Comparison of ENCODE assay signal across 8 mouse cellular contexts in the genomic region with DNA sequence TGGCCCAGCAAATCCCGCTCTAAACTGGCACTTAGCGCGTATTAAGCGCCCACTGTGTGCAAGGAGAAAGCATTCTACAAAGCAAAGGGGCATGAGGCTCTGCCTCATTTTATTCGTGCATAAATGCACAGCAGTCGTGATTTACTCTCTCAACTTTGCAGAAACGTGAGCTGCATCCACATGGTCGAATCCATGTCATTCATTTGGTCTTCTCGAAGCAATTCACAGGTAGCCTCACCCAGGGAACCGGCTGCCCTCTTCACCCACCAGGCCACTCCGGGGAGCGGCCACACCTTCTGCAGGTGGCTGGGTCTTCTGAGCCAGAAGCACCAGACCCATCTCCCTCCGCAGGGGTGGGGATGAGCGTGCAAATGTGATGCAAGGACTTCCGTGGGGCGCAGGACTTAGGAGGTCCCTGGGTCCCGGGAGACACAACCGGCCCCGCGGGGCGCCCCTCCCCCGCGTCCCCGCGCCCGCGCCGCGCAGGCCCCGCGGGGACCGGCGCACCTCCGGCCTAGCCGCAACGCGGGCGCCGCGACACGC. TPM values are rescaled to one million over a fixed set of nuclear protein-coding genes. Genes with fewer than 3 reads are reported as not detected.
DNase-seq lines count a peak whose midpoint lies in the region; ATAC-seq and TF ChIP-seq lines count a peak whose summit lies in the region.

No protein-coding gene starts in this region.

- H3K36me3 ChIP-seq in erythroblast, embryonic 14.5 days (ENCODE audit: control insufficient read depth): no peaks in the 10 kb centered on the region
- no peaks in the 10 kb centered on the region for H3K36me3 ChIP-seq in embryonic facial prominence, embryonic 12.5 days
- H3K36me3 ChIP-seq in hindbrain, embryonic 15.5 days: no peaks in the 10 kb centered on the region
- no peaks in the 10 kb centered on the region for H3K36me3 ChIP-seq in limb, embryonic 14.5 days (ENCODE audit: control insufficient read depth, insufficient read depth, low read length)
- H3K36me3 ChIP-seq in midbrain, postnatal 0 days (ENCODE audit: insufficient read depth, low read length): no peaks in the 10 kb centered on the region

- TF ChIP-seq CTCF in midbrain, postnatal 0 days (IDR thresholded peaks at IDR 0.05): no peak

- WGBS in embryonic facial prominence, embryonic 12.5 days: 3% methylated on average over 34 of the region's 41 CpGs
- WGBS in hindbrain, embryonic 15.5 days: 2% methylated on average over 41 of the region's 41 CpGs
- 9% methylated on average over 18 of the region's 41 CpGs for WGBS in limb, embryonic 14.5 days
- WGBS in midbrain, postnatal 0 days: 3% methylated on average over 21 of the region's 41 CpGs

- H3K4me2 ChIP-seq in embryonic facial prominence, embryonic 12.5 days (replicated peaks): peak overlapping the region; percentile 71
- H3K4me2 ChIP-seq in hindbrain, embryonic 15.5 days: peak overlapping the region; percentile 80
- peak overlapping the region; percentile 85 for H3K4me2 ChIP-seq in limb, embryonic 14.5 days (replicated peaks; ENCODE audit: low read depth, low read length, severe bottlenecking)
- peak overlapping the region; percentile 87 for H3K4me2 ChIP-seq in midbrain, postnatal 0 days (ENCODE audit: low read depth, low read length, poor library complexity, severe bottlenecking)

- no peak overlapping the region for H3K27ac ChIP-seq in embryonic facial prominence, embryonic 12.5 days
- H3K27ac ChIP-seq in hindbrain, embryonic 15.5 days (replicated peaks): peak overlapping the region; percentile 83
- no peak overlapping the region for H3K27ac ChIP-seq in limb, embryonic 14.5 days (replicated peaks; ENCODE audit: low read depth, low read length)
- peak overlapping the region; percentile 90 for H3K27ac ChIP-seq in midbrain, postnatal 0 days (ENCODE audit: low read depth, low read length)

- TF ChIP-seq POLR2A in limb, embryonic 14.5 days (IDR thresholded peaks at IDR 0.05; ENCODE audit: borderline replicate concordance, extremely low read depth, insufficient read depth, insufficient read length): no peak

- H3K27me3 ChIP-seq in erythroblast, embryonic 14.5 days (ENCODE audit: control insufficient read depth): peaks cover 47% of the 10 kb centered on the region
- peaks cover 17% of the 10 kb centered on the region for H3K27me3 ChIP-seq in embryonic facial prominence, embryonic 12.5 days
- peaks cover 8% of the 10 kb centered on the region; the same call in 1 of the 2 replicates for H3K27me3 ChIP-seq in hindbrain, embryonic 15.5 days
- H3K27me3 ChIP-seq in limb, embryonic 14.5 days (ENCODE audit: control insufficient read depth, insufficient read depth, low read length): peaks cover 3% of the 10 kb centered on the region; the same call in 1 of the 2 replicates
- no peaks in the 10 kb centered on the region for H3K27me3 ChIP-seq in midbrain, postnatal 0 days (ENCODE audit: insufficient read depth, low read length)

- peak overlapping the region; percentile 42 for H3K4me3 ChIP-seq in erythroblast, embryonic 14.5 days (replicated peaks)
- peak overlapping the region; percentile 70 for H3K4me3 ChIP-seq in embryonic facial prominence, embryonic 12.5 days
- H3K4me3 ChIP-seq in hindbrain, embryonic 15.5 days: peak overlapping the region; percentile 70
- peak overlapping the region; percentile 79 for H3K4me3 ChIP-seq in limb, embryonic 14.5 days (replicated peaks; ENCODE audit: low read length)
- peak overlapping the region; percentile 93 for H3K4me3 ChIP-seq in midbrain, postnatal 0 days (ENCODE audit: low read depth, low read length)

- DNase-seq in WW6 (ENCODE audit: low read depth, low spot score): peak; percentile 13
- DNase-seq in limb, embryonic 14.5 days (ENCODE audit: low spot score): no peak
- peak; percentile 9 for DNase-seq in midbrain, postnatal 0 days (ENCODE audit: low spot score)
- DNase-seq in thymus, postnatal 25 days: peak; percentile 27

- H3K4me1 ChIP-seq in erythroblast, embryonic 14.5 days (ENCODE audit: control insufficient read depth): peaks cover 2% of the 10 kb centered on the region; the same call in 1 of the 2 replicates
- H3K4me1 ChIP-seq in embryonic facial prominence, embryonic 12.5 days: no peaks in the 10 kb centered on the region
- H3K4me1 ChIP-seq in hindbrain, embryonic 15.5 days (replicated peaks): peaks cover 20% of the 10 kb centered on the region
- peaks cover 8% of the 10 kb centered on the region for H3K4me1 ChIP-seq in limb, embryonic 14.5 days (ENCODE audit: control insufficient read depth, insufficient read depth, low read length)
- peaks cover 5% of the 10 kb centered on the region; the same call in 1 of the 2 replicates for H3K4me1 ChIP-seq in midbrain, postnatal 0 days (ENCODE audit: insufficient read depth, low read length)

- no peak for ATAC-seq in erythroblast, adult 5-6 weeks (replicated peaks; ENCODE audit: low FRiP score, poor library complexity, severe bottlenecking)
- no peak for ATAC-seq in embryonic facial prominence, embryonic 12.5 days (ENCODE audit: insufficient number of reproducible peaks, insufficient read depth, low FRiP score, low TSS enrichment)
- peak; percentile 63 for ATAC-seq in hindbrain, embryonic 15.5 days (ENCODE audit: low FRiP score, low read depth)
- ATAC-seq in limb, embryonic 14.5 days (ENCODE audit: low FRiP score, low read depth): no peak
- no peak; the same call in 1 of the 2 replicates for ATAC-seq in midbrain, postnatal 0 days (ENCODE audit: low FRiP score)

- H3K9me3 ChIP-seq in erythroblast, embryonic 14.5 days (ENCODE audit: control insufficient read depth, low read length): no peaks in the 10 kb centered on the region
- no peaks in the 10 kb centered on the region for H3K9me3 ChIP-seq in embryonic facial prominence, embryonic 12.5 days
- H3K9me3 ChIP-seq in hindbrain, embryonic 15.5 days: no peaks in the 10 kb centered on the region
- no peaks in the 10 kb centered on the region for H3K9me3 ChIP-seq in limb, embryonic 14.5 days (ENCODE audit: control insufficient read depth, low read length)
- H3K9me3 ChIP-seq in midbrain, postnatal 0 days (ENCODE audit: low read length): no peaks in the 10 kb centered on the region

- peak overlapping the region; percentile 70 for H3K9ac ChIP-seq in embryonic facial prominence, embryonic 12.5 days
- peak overlapping the region; percentile 87 for H3K9ac ChIP-seq in hindbrain, embryonic 15.5 days
- H3K9ac ChIP-seq in limb, embryonic 14.5 days (ENCODE audit: low read depth, low read length, severe bottlenecking): peak overlapping the region; percentile 73
- H3K9ac ChIP-seq in midbrain, postnatal 0 days (replicated peaks; ENCODE audit: low read length, poor library complexity, severe bottlenecking): peak overlapping the region; percentile 95

RNA-seq across cellular contexts. Expression of a gene that starts 0.9 kb away (rescaled TPM):
- not detected in 2 replicates for polyA plus RNA-seq in erythroblast, embryonic 14.5 days (2012)
- not detected in 2 replicates for total RNA-seq in erythroblast, adult 5-6 weeks (2015; ENCODE audit: low replicate concordance)
- total RNA-seq in erythroblast, adult 5-6 weeks (2017; ENCODE audit: low replicate concordance): 0.56 TPM in 1 of 2 replicates, not detected in the other
- 8.8 and 10.0 TPM in 2 replicates for polyA plus RNA-seq in embryonic facial prominence, embryonic 12.5 days (2016; fragmentation: Nextera tagmentation; extraction: Ambion mirVana)
- polyA plus RNA-seq in hindbrain, embryonic 15.5 days (2015; fragmentation: Nextera tagmentation; extraction: Ambion mirVana): 49.6 and 52.4 TPM in 2 replicates
- 12.8 and 13.2 TPM in 2 replicates for polyA plus RNA-seq in limb, embryonic 14.5 days (2012; rRNA removed)
- polyA plus RNA-seq in limb, embryonic 14.5 days (2014; fragmentation: Nextera tagmentation; extraction: Ambion mirVana): 22.0 TPM in 2 replicates
- 44.4 and 55.3 TPM in 2 replicates for total RNA-seq in midbrain, postnatal 0 days (2014; rRNA removed)
- 77.3 and 79.7 TPM in 2 replicates for polyA plus RNA-seq in midbrain, postnatal 0 days (2015; fragmentation: Nextera tagmentation; extraction: Ambion mirVana)

Comparison
In these comparisons a context has a peak if more than half of its experiments do, and no peak if none do; other contexts are left out.
1. H3K4me3 ChIP-seq: peak in every context shown above with its lines; median percentile 93 in midbrain, postnatal 0 days; 79 in limb, embryonic 14.5 days; 70 in embryonic facial prominence, embryonic 12.5 days; 70 in hindbrain, embryonic 15.5 days; 42 in erythroblast, embryonic 14.5 days.
2. H3K27ac ChIP-seq: peak in hindbrain, embryonic 15.5 days (single experiment) and midbrain, postnatal 0 days (single experiment); none in embryonic facial prominence, embryonic 12.5 days (single experiment) and limb, embryonic 14.5 days (single experiment).
3. Peak in every context shown above with its lines, with median percentiles within 50 percentile points of each other: H3K4me2 ChIP-seq and H3K9ac ChIP-seq.